Mouse (Mus musculus) neutrophil, adult 83 days (primary cell): ENCODE results near the gene Mrps30. TPM values are rescaled to one million over a fixed set of nuclear protein-coding genes. Genes with fewer than 3 reads are reported as not detected.

Experiments used
- total RNA-seq, 2 experiments: library from RNA; stranded (reverse); gene quantifications; one replicate each; pipeline ENCODE4 v1.2.4; 2023

Gene Mrps30
- total RNA-seq: 10 to 100 TPM; 10.1 to 10.7 TPM

GRCm38 (mm10) chr13:118386511-118387447, at the start of gene Mrps30, which contains the start of gene B430218F22Rik:
TSS of gene Mrps30 (minus strand) at chr13:118387252.
TSS of gene B430218F22Rik (plus strand) at chr13:118386630.

Other genes with a start within 250 kb of the Mrps30 start
- gene B430218F22Rik, start 622 bp downstream of the Mrps30 start, total RNA-seq: not detected